Mouse (Mus musculus): ENCODE results near the gene Arnt2.

Gene Arnt2

GRCm38 (mm10) chr7:84300261-84300660 lies 109.7 kb downstream of the Arnt2 start:
- DNase-seq (ENCODE audit: extremely low spot score, low read depth, low spot score): no peak

DNA sequence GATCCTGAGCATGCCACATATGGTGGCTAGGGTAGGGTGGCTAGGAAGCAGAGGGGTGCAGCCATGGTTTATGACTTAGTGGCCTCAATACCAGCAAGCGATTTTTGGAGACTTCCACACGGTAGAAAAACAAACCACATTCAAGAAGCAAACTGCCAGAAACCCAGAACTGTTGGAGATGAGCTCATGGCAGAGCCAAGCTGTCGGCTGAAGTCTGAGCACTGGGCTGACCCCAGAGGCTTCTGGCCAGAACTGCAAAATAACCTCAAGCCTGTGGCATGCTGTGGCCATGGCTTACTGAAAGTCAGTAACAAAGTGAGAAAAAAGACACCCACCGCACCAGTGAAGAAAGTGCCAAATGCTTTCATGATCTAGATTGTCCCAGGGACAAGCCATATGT lies 110.4 kb downstream of the Arnt2 start:
- no peak for DNase-seq (ENCODE audit: extremely low spot score, low read depth, low spot score)

- no peak for DNase-seq (ENCODE audit: extremely low spot score, low read depth, low spot score)
These were observed 116.9 kb downstream of the Arnt2 start for GRCm38 (mm10) chr7:84293054-84293453.

- DNase-seq (ENCODE audit: extremely low spot score, low read depth, low spot score): no peak
These were observed 122.8 kb downstream of the Arnt2 start for GRCm38 (mm10) chr7:84287226-84287587.

- DNase-seq (ENCODE audit: extremely low spot score, low read depth, low spot score): no peak
These were observed 123.3 kb downstream of the Arnt2 start for GRCm38 (mm10) chr7:84286526-84287225.

GRCm38 (mm10) chr7:84285790-84286189 lies 124.2 kb downstream of the Arnt2 start:
- DNase-seq (ENCODE audit: extremely low spot score, low read depth, low spot score): no peak

GRCm38 (mm10) chr7:84284974-84285373 lies 125.0 kb downstream of the Arnt2 start:
- DNase-seq (ENCODE audit: extremely low spot score, low read depth, low spot score): no peak

- DNase-seq (ENCODE audit: extremely low spot score, low read depth, low spot score): no peak
These were observed 127.7 kb downstream of the Arnt2 start for GRCm38 (mm10) chr7:84282231-84282630.

DNA sequence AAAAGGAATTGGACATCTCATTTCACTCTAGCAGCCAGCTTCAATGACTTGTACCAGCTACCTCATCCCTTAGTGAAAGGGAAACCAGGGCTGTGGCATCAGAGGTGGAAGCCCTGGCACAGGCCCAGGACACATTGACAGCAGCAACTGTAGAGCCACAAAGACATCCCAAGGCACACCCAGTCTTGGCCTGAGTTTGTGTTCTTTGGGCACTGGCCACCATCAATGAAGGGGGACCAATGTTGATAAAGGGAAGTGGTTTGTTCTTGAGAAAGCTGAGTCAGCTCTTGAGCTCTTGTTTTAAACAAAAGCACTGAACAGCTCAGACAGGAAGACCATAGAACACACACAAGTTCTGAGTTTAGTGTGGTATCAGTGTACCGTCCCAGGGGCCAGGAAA lies 130.7 kb downstream of the Arnt2 start:
- no peak for DNase-seq (ENCODE audit: extremely low spot score, low read depth, low spot score)

DNA sequence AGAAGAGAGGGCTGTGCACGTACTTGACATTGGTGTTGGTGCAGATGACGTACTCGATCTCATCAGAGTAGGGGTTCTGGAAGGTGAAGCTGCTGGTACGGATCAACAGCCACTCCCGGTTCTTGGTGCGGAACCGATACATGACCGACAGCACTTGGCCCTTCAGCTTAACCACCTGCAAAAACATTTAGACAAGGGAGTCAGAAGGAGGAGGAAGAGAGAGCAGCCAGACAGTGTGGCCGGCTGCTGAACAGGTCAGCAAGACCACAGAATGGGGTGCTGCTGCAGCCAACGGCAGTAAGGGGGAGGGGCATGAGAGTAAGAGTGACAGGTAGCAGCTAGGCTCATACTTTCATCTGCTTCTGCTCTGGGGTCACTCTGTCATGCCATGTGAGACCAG lies 134.7 kb downstream of the Arnt2 start:
- DNase-seq (ENCODE audit: extremely low spot score, low read depth, low spot score): no peak

GRCm38 (mm10) chr7:84273930-84274329 lies 136.0 kb downstream of the Arnt2 start:
- DNase-seq (ENCODE audit: extremely low spot score, low read depth, low spot score): no peak

DNA sequence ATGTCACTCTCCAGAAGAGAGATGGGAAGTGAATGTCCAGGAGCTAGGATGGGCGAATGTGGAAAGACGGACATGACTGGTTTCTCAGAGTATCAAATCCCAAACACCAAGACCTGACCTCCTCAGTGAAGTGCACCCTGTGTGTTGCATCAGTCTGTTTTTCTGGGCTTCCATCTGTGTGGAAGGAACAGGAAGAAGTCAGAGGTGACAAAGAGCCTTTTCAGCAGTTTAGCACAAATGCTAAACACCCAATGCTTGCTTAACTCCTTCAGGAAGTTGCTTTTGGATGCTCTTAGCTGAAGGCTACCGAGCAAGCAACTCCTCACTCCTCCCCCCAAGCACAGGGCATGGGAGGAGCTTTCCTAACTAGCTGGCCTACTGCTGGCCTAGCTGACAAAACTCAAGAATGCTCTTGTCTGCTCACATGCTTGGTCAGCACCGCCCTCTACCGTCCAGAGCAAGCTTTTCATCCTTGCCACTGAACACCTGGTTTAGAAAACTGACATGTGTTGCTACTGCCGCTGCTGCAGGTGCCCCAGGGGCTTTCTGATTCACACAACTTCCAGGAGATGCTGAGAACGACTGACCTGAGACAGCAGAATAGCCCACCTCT lies 137.7 kb downstream of the Arnt2 start:
- DNase-seq (ENCODE audit: extremely low spot score, low read depth, low spot score): peak; percentile 52

DNA sequence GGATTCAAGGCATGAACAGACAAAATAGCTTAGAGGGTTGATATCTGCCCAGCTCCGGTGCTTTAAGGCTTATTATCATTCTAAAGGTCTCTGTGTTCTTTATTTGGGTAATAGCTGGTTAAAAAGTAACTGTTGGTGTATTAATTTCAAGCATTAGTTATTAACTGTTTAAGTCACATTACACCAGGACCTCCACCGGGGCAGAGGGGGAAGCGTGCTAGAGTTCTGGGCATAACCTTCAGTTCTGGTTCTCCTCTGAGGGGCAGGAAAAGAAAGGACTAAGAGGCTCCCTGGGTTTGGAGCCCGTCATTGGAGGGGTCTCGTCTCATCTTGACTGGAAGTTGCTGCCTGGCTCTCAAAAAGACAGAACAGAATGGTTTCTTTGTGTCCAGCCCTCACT lies 138.5 kb downstream of the Arnt2 start:
- DNase-seq (ENCODE audit: extremely low spot score, low read depth, low spot score): no peak

DNA sequence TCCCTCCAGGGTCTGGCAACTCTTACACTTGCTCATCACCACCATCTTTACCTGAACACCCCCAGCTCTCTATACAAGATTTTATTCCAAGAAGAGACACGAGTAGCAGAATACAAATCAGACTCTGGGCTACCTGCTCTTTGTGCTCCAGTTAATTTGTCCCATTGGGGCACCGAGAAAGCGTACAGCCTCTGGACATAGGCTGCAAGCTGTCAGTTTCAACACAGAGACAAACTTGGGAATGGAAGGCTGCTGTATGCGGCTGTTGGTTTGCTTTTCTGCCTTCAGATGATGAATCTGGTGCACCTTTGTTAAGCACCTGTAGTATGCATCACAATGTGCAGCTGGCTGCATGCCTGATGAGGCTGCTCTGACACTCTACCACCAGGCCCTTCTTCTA lies 146.5 kb downstream of the Arnt2 start:
- DNase-seq (ENCODE audit: extremely low spot score, low read depth, low spot score): no peak

GRCm38 (mm10) chr7:84261341-84261740 lies 148.6 kb downstream of the Arnt2 start:
- no peak for DNase-seq (ENCODE audit: extremely low spot score, low read depth, low spot score)

GRCm38 (mm10) chr7:84260401-84260800 lies 149.6 kb downstream of the Arnt2 start:
- DNase-seq (ENCODE audit: extremely low spot score, low read depth, low spot score): no peak

GRCm38 (mm10) chr7:84259309-84259985 lies 150.5 kb downstream of the Arnt2 start:
- DNase-seq (ENCODE audit: extremely low spot score, low read depth, low spot score): no peak

- DNase-seq (ENCODE audit: extremely low spot score, low read depth, low spot score): no peak
These were observed 153.3 kb downstream of the Arnt2 start for GRCm38 (mm10) chr7:84256661-84257060.

DNA sequence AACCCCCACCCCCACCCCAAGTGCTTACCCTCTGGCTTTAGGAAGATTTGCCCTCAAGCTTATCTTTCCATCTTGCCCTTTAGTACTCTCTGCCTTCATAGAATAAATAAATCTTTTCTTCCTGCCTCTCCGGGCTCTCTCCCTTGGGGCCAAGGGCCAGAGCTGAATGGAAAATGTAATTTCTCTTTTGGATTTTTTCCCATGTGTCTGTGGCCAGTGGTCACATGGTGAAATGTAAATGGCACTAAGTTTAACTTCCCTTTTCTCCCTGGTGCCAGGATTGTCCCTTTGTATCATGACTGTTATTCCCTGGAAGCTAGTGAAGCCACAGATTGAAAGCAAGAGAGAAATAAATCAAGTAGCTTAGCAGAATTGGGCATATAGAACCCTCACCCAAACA lies 153.7 kb downstream of the Arnt2 start:
- DNase-seq (ENCODE audit: extremely low spot score, low read depth, low spot score): no peak

GRCm38 (mm10) chr7:84254916-84255315 lies 155.1 kb downstream of the Arnt2 start:
- DNase-seq (ENCODE audit: extremely low spot score, low read depth, low spot score): no peak

DNA sequence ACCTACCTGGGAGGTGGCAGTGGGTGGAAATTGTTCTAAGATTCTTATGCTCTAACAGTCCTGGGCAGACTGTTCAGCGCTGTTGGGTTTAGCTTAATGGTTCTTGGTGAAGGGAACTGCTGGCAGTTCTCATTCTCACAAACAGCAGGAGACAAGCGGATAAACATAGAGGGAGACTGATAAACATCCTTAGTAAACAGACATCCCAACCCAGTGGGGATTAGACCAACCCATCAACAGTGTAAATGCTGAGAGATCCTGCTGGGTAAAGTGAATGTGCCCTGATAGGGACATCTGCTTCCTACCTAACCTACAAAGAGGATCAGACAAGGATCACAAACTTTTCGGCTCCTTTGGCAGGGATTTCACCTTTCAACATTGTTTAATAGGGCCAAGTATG lies 155.7 kb downstream of the Arnt2 start:
- DNase-seq (ENCODE audit: extremely low spot score, low read depth, low spot score): no peak

GRCm38 (mm10) chr7:84251667-84252066 lies 158.3 kb downstream of the Arnt2 start:
- no peak for DNase-seq (ENCODE audit: extremely low spot score, low read depth, low spot score)
